Mouse (Mus musculus): ENCODE measurements around the gene Mgat3.

DNA sequence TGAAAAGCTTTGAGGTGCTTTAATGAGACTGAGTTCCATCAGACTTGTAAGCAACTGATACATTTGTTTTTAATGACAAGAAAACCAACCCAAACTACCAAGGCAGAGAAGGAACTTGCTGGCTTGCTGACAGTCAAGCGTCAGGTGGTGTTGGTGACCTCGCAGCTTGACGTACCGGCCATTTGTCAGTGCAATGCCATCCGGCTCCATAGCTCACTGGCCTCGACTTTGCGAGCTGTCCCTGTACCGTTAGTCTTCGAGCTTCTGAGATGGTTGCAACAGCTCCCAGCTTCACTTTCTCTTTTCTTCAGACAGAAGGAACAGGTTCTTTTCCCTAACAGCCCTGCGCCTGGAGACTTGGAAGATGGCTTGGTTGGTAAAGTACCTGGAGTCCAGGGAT, 44.0 kb downstream of the Mgat3 start:
- no peak for TF ChIP-seq POLR2A (IDR thresholded peaks at IDR 0.05; ENCODE audit: control insufficient read depth in 1 of 2, insufficient read depth in 1 of 2, low read depth in 1 of 2, low read length in 2 of 2, poor library complexity in 1 of 2)
- TF ChIP-seq ZC3H11A (IDR thresholded peaks at IDR 0.05; ENCODE audit: low read depth, low read length) = no peak
- TF ChIP-seq CTCF (IDR thresholded peaks at IDR 0.05 in 2 of 3, conservative IDR thresholded peaks at IDR 0.05 in 1 of 3; ENCODE audit: control insufficient read depth in 1 of 3, insufficient read depth in 1 of 3, low read depth in 2 of 3, low read length in 3 of 3, poor library complexity in 1 of 3, severe bottlenecking in 1 of 3) = no peak
- no peak for TF ChIP-seq ZKSCAN1 (IDR thresholded peaks at IDR 0.05; ENCODE audit: low read depth, low read length)
- TF ChIP-seq HCFC1 (IDR thresholded peaks at IDR 0.05; ENCODE audit: low read depth, low read length) = no peak
- TF ChIP-seq ZMIZ1 (IDR thresholded peaks at IDR 0.05; ENCODE audit: low read depth, low read length) = no peak
- TF ChIP-seq ELF1 (IDR thresholded peaks at IDR 0.05; ENCODE audit: low read depth, low read length) = no peak
- no peak for TF ChIP-seq MAFK (IDR thresholded peaks at IDR 0.05; ENCODE audit: borderline replicate concordance, low read depth, low read length)
- TF ChIP-seq EP300 (IDR thresholded peaks at IDR 0.05; ENCODE audit: low read depth in 1 of 2, low read length in 2 of 2) = no peak
- no peak for TF ChIP-seq MAZ (IDR thresholded peaks at IDR 0.05; ENCODE audit: low read depth, low read length)
- TF ChIP-seq E2F4 (IDR thresholded peaks at IDR 0.05; ENCODE audit: borderline replicate concordance, low read depth, low read length) = no peak
- no peak for TF ChIP-seq MXI1 (IDR thresholded peaks at IDR 0.05; ENCODE audit: low read depth, low read length)
- no peak for TF ChIP-seq GATA1 (IDR thresholded peaks at IDR 0.05; ENCODE audit: low read depth, low read length)
- no peak for TF ChIP-seq NELFE (IDR thresholded peaks at IDR 0.05; ENCODE audit: low read depth, low read length)
